Mouse (Mus musculus): ENCODE measurements at regions not wholly inside any gene's neighbourhood (a gene's known extent, or its start where the extent isn't known, plus 50 kb on each side); places are given as distances from the start of the nearest gene placed in this dataset.

DNA sequence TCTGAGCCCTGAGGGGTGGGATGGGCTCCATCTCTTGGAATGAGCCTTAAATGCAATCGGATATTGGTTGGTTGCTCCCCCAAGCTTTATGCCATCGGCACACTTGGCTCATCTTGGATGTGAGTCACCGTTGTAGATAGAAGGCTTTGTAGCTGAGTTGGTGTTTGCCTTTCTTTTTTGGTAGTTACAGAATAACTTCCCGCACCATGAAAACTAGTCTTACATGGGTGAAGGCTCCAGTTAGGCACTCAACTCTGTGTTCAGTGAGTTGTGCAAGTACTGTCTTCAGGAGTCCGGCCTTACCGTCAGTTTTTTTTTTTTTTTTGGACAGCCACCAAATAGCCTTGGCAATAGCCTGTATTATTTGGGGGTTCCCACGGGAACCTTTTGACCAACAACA lies 170.3 kb downstream of the Snx10 start:
- TF ChIP-seq CTCF (IDR thresholded peaks at IDR 0.05) = no peak
- TF ChIP-seq EP300 (IDR thresholded peaks at IDR 0.05) = no peak
